24 mouse cellular contexts compared by ENCODE assay signal in the genomic region with DNA sequence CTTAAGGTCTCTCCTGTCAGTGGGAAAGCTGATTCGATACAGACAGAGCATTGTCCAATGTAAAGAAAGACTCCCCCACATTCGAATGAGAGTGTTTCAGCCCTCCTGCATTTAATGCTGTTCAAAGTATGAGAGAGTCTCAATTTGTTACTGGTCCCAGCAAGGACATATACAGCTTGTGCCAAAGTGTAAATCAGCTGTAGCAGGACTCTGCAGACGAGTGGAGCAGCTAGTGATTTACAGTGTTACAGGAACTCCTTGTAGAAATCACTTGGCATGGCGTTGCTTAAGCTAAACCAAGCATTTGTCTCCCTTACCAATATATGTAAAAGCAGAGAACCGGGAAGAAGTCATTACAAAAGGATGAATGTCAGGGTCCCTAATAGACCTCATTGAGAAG. TPM values are rescaled to one million over a fixed set of nuclear protein-coding genes. Genes with fewer than 3 reads are reported as not detected.
"Had no signal": no experiment of that assay in that cellular context is flagged by ENCODE, and none has a peak within 500 bp of the region (broad histone marks: within the 10 kb centered on the region; RNA-seq: fewer than 3 reads in every experiment).

No protein-coding gene starts in this region.

- H3K27ac ChIP-seq: kidney, embryonic 15.5 days; left cerebral cortex, adult 2 months; limb, embryonic 10.5 days; liver, embryonic 15.5 days; midbrain, embryonic 10.5 days; midbrain, embryonic 15.5 days; stomach, embryonic 15.5 days had no signal

- H3K27me3 ChIP-seq: kidney, embryonic 15.5 days; liver, embryonic 15.5 days; midbrain, embryonic 15.5 days; stomach, embryonic 15.5 days had no signal

- H3K4me3 ChIP-seq: kidney, embryonic 15.5 days; left cerebral cortex, adult 2 months; limb, embryonic 10.5 days; liver, embryonic 15.5 days; midbrain, embryonic 10.5 days; midbrain, embryonic 15.5 days; stomach, embryonic 15.5 days had no signal

- H3K9ac ChIP-seq: kidney, embryonic 15.5 days; liver, embryonic 15.5 days; midbrain, embryonic 15.5 days; stomach, embryonic 15.5 days had no signal

- H3K9me3 ChIP-seq: kidney, embryonic 15.5 days; limb, embryonic 10.5 days; liver, embryonic 15.5 days; midbrain, embryonic 10.5 days; midbrain, embryonic 15.5 days; stomach, embryonic 15.5 days had no signal

- H3K4me1 ChIP-seq: limb, embryonic 10.5 days; liver, embryonic 15.5 days; midbrain, embryonic 15.5 days; stomach, embryonic 15.5 days had no signal

- H3K4me2 ChIP-seq: kidney, embryonic 15.5 days; liver, embryonic 11.5 days; liver, embryonic 15.5 days; midbrain, embryonic 15.5 days; stomach, embryonic 15.5 days had no signal

- H3K36me3 ChIP-seq: kidney, embryonic 15.5 days; limb, embryonic 10.5 days; liver, embryonic 15.5 days; midbrain, embryonic 10.5 days; midbrain, embryonic 15.5 days; stomach, embryonic 15.5 days had no signal

- ATAC-seq: lung, postnatal 0 days; midbrain, embryonic 15.5 days had no signal

- DNase-seq: kidney, postnatal 14 days; lung, adult 2 months; lung, postnatal 4 days; retina, postnatal 1 day; right cerebral cortex, postnatal 4 days; spleen, adult 18-20 months; thymus, adult 2 months; thymus, postnatal 25 days had no signal

RNA-seq across cellular contexts. Expression of a gene that starts 31.0 kb away (rescaled TPM):
- total RNA-seq: megakaryocyte, adult 5-6 weeks; monocyte, adult 5-6 weeks had no signal
- polyA plus RNA-seq: limb, embryonic 10.5 days had no signal

RNA-seq across cellular contexts. Expression of a gene that starts 39.3 kb away (rescaled TPM):
- total RNA-seq: layer of hippocampus, postnatal 25 days; left cerebral cortex, adult 2 months; left cerebral cortex, postnatal 14 days; megakaryocyte, adult 5-6 weeks; monocyte, adult 5-6 weeks had no signal
- polyA plus RNA-seq: kidney, embryonic 15.5 days; large intestine, adult 2 months; limb, embryonic 10.5 days; liver, embryonic 11.5 days; liver, embryonic 15.5 days; lung, adult 2 months; lung, postnatal 0 days; midbrain, embryonic 10.5 days; midbrain, embryonic 15.5 days; stomach, embryonic 15.5 days; testis, adult 2 months; thymus, adult 2 months; urinary bladder, adult 2 months had no signal
